Mouse (Mus musculus): ENCODE data around the gene Wipi1. TPM values are rescaled to one million over a fixed set of nuclear protein-coding genes. Genes with fewer than 3 reads are reported as not detected.
A peak's percentile ranks its signal among the peaks of the same experiment; 100 is the strongest.

The Wipi1 gene
- total and polyA plus RNA-seq, 3 experiments: 2.6 to 8.2 TPM; not detected in 1

DNA sequence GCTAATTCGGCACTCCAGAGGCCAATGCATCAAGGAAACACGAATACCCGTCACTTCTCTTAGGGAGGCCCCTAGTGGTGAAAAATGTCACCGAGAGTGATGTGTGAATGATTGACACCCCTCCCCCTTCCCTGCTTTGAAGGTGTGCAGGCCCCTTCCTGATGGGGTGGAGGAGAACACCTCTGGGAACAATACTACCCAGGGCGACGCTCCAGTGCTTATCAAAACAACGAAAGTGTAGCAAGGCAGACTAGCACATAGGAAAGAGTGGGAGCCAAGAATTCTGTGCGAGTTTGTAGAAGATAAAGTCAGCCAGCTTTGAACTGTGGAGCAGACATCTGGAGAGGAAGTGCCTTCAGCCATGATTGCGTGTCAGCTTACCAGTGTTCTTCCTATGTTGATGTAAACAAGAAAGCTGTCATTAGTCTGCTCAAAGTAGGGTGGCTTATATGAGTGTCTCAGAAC, 50.9 kb downstream of the Wipi1 start:
- Histone ChIP-seq H3K4me1 (ENCODE audit: control insufficient read depth in 1 of 2, insufficient read depth in 2 of 2, low read length in 2 of 2) (peaks cover 24 to 39% of the 10 kb centered on the region in 2 experiments), H3K36me3 (ENCODE audit: control insufficient read depth in 1 of 2, insufficient read depth in 2 of 2, low read length in 2 of 2) (peaks cover 0 to 30% of the 10 kb centered on the region in 2 experiments; a peak in 2 of 4 replicates), H3K4me3 (ENCODE audit: control insufficient read depth in 1 of 2, insufficient read depth in 1 of 2, low read depth in 2 of 2, low read length in 2 of 2) (0 out of 4 replicates have a peak overlapping the region, but pooled peaks of 1 of the 2 experiments have one; percentile 9), H3K27me3 (ENCODE audit: control insufficient read depth in 1 of 2, insufficient read depth in 2 of 2, low read length in 2 of 2) (no peaks in the 10 kb centered on the region), H3K27ac (ENCODE audit: control insufficient read depth, low read depth, low read length) (peak overlapping the region; percentile 45), H3K79me2 (ENCODE audit: control insufficient read depth, insufficient read depth, low read length, poor library complexity) (no peaks in the 10 kb centered on the region), H3K9ac (ENCODE audit: control insufficient read depth, low read depth, low read length, poor library complexity, severe bottlenecking) (no peak overlapping the region), H3K9me3 (replicated peaks; ENCODE audit: insufficient read depth, low read length) (no peaks in the 10 kb centered on the region)
- DNase-seq (ENCODE audit: low read depth, low spot score): peak; percentile 87
- TF ChIP-seq EP300 (IDR thresholded peaks at IDR 0.05; ENCODE audit: low read depth in 1 of 2, low read length in 2 of 2) (peak; percentile 71 to 77), ZMIZ1 (IDR thresholded peaks at IDR 0.05; ENCODE audit: low read depth, low read length) (peak; percentile 17; the same call in 1 of the 2 replicates), SIN3A (IDR thresholded peaks at IDR 0.05; ENCODE audit: low read length) (peak; percentile 43), MXI1 (IDR thresholded peaks at IDR 0.05; ENCODE audit: low read depth, low read length) (0 out of 2 replicates have a peak, but pooled peaks have one; percentile 28), GATA1 (IDR thresholded peaks at IDR 0.05; ENCODE audit: low read depth, low read length) (peak; percentile 76), CTCF (IDR thresholded peaks at IDR 0.05 in 2 of 3, conservative IDR thresholded peaks at IDR 0.05 in 1 of 3; ENCODE audit: control insufficient read depth in 1 of 3, insufficient read depth in 1 of 3, low read depth in 2 of 3, low read length in 3 of 3, poor library complexity in 1 of 3, severe bottlenecking in 1 of 3) (peak; percentile 55 to 80 (median 71)), MYC (IDR thresholded peaks at IDR 0.05; ENCODE audit: low read depth, low read length) (no peak), RAD21 (IDR thresholded peaks at IDR 0.05; ENCODE audit: low read depth, low read length) (peak; percentile 72), USF1 (IDR thresholded peaks at IDR 0.05; ENCODE audit: low read depth, low read length) (no peak), SMC3 (IDR thresholded peaks at IDR 0.05; ENCODE audit: low read depth, low read length) (peak; percentile 59), ELF1 (IDR thresholded peaks at IDR 0.05; ENCODE audit: low read depth, low read length) (peak; percentile 62; the same call in 1 of the 2 replicates), MEF2A (IDR thresholded peaks at IDR 0.05; ENCODE audit: extremely low read depth, insufficient replicate concordance, low read depth, low read length, poor library complexity, severe bottlenecking) (no peak), ZC3H11A (IDR thresholded peaks at IDR 0.05; ENCODE audit: low read depth, low read length) (peak; percentile 58), JUND (IDR thresholded peaks at IDR 0.05; ENCODE audit: low read depth, low read length) (no peak), ETS1 (IDR thresholded peaks at IDR 0.05; ENCODE audit: low read depth, low read length) (peak; percentile 86), RCOR1 (IDR thresholded peaks at IDR 0.05; ENCODE audit: low read depth, low read length) (peak; percentile 86; the same call in 1 of the 2 replicates), TAL1 (IDR thresholded peaks at IDR 0.05; ENCODE audit: low read length) (peak; percentile 61), TBP (IDR thresholded peaks at IDR 0.05; ENCODE audit: low read depth, low read length) (0 out of 2 replicates have a peak, but pooled peaks have one; percentile 47), TCF12 (IDR thresholded peaks at IDR 0.05; ENCODE audit: low read depth, low read length) (peak; percentile 84)

GRCm38 (mm10) chr11:109559241-109559640, 52.5 kb downstream of the Wipi1 start:
- Histone ChIP-seq H3K36me3 (ENCODE audit: control insufficient read depth in 1 of 2, insufficient read depth in 2 of 2, low read length in 2 of 2) (peaks cover 0 to 30% of the 10 kb centered on the region in 2 experiments; a peak in 2 of 4 replicates), H3K4me3 (ENCODE audit: control insufficient read depth in 1 of 2, insufficient read depth in 1 of 2, low read depth in 2 of 2, low read length in 2 of 2) (no peak overlapping the region), H3K9me3 (replicated peaks; ENCODE audit: insufficient read depth, low read length) (no peaks in the 10 kb centered on the region), H3K9ac (ENCODE audit: control insufficient read depth, low read depth, low read length, poor library complexity, severe bottlenecking) (no peak overlapping the region), H3K27me3 (ENCODE audit: control insufficient read depth in 1 of 2, insufficient read depth in 2 of 2, low read length in 2 of 2) (no peaks in the 10 kb centered on the region), H3K79me2 (ENCODE audit: control insufficient read depth, insufficient read depth, low read length, poor library complexity) (no peaks in the 10 kb centered on the region), H3K27ac (ENCODE audit: control insufficient read depth, low read depth, low read length) (no peak overlapping the region), H3K4me1 (ENCODE audit: control insufficient read depth in 1 of 2, insufficient read depth in 2 of 2, low read length in 2 of 2) (peaks cover 24 to 39% of the 10 kb centered on the region in 2 experiments)
- TF ChIP-seq USF2 (IDR thresholded peaks at IDR 0.05; ENCODE audit: borderline replicate concordance in 1 of 2, insufficient read depth in 1 of 2, low read depth in 1 of 2, low read length in 2 of 2) (no peak), BHLHE40 (IDR thresholded peaks at IDR 0.05; ENCODE audit: borderline replicate concordance, low read depth, low read length) (no peak), MXI1 (IDR thresholded peaks at IDR 0.05; ENCODE audit: low read depth, low read length) (no peak), MYB (IDR thresholded peaks at IDR 0.05; ENCODE audit: low read depth, low read length) (no peak), ELF1 (IDR thresholded peaks at IDR 0.05; ENCODE audit: low read depth, low read length) (no peak), KAT2A (conservative IDR thresholded peaks at IDR 0.05; ENCODE audit: low read depth, low read length) (no peak), UBTF (IDR thresholded peaks at IDR 0.05; ENCODE audit: borderline replicate concordance, insufficient read depth, low read depth, low read length) (no peak)
- DNase-seq (ENCODE audit: low read depth, low spot score): no peak
